Mouse (Mus musculus) Muller cell, postnatal 12 days (primary cell): ENCODE results near the gene Zic5.

ENCODE experiments used
- DNase-seq: peaks from one replicate; pipeline ENCODE4 v3.0.0-alpha.2; 2015; ENCODE audit errors: inconsistent ontology term

Gene Zic5

DNA sequence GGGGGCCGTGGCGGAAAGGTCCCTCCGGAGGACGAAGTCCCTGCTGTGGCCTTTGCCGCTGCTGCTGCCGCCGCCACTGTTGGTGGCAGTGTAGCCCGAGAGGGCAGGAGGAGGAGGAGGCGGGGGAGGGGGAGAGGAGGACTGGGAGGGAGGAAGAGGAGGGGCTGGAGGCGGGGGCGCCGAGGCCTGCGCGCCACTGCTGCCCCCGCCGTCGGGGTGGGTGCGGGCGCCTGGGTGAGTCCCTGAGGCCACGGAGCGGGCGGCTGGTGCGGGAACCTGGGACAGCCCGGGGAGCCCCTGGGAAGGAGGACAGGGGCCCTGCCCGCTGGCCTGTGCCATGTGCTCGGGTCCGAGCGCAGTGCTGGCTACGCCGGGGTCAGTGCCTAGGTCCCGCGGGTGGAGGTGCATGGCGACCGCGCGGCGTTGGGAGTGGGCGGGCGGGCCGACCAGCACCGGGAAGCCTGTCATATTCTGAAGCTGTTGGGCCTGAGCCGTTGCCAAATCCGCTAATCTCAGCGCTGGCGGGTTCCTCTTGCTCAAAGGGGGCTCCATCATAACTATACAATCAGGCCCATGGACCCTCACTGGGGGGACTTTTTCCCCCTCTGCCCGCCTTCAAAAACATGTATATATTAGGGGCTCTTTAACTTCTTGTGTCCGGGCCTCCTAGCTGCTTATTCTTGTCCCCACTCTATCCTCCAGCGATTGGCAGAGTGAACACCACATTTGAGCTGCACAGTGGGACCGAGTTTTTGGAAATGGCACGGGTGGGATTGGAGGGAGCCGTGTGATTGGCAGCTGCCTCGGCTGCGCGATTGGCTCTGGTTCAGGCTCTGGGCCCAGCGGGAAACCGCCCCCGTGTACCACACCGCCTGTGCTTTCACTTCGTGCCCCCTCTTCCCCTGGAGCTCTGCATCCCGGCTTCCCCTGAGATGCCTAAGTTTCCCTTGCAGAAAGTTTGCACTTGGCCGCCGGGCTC is at the start of gene Zic5:
Gene Zic5 (minus strand): TSS at position 915 of the 979 bp plus-strand sequence.
- DNase-seq: peak; percentile 92

DNA sequence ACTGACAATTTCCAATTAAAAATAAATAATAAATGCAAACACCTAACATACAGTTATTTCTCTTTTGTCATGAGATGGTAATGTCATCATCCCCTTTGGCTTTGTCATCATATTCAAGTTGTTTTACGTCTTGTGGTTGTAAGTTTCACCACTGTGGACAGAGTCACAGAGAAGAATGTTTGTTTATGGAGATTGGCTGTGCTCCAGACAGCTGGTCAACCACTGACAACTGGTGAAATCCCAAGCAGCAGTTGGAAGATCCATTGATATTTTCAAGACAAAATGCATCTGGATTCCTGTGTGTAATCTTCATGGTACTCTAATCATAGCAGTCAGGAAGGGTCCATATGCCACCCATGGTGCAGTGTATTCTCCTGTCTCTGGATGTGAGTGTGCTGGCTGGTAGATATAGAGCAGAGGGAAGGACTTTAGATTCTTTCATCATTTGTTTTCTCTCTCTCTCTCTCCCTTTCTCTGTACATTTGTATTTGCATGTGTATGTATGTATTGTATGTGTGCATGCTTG is 48.1 kb upstream of the Zic5 start:
- no peak for DNase-seq

DNA sequence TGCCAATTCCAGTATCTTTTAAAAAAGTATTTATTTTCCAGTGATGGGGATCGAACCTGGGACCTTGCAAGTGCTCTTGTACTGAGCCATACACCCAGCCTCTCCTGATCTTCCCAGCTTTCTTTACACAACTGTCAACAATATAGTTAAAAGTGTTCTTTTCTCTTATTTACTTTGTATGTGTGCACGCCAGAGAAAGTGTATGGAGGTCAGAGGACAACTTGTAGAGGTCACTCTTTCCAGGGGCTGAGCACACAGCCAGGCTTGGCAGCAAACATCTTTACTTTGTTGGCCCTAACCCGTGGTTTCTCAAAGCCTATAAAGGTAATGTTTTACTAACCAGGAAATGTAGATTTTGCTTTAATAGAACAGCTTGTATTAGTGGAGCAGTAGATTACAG is 46.0 kb upstream of the Zic5 start:
- no peak for DNase-seq

DNA sequence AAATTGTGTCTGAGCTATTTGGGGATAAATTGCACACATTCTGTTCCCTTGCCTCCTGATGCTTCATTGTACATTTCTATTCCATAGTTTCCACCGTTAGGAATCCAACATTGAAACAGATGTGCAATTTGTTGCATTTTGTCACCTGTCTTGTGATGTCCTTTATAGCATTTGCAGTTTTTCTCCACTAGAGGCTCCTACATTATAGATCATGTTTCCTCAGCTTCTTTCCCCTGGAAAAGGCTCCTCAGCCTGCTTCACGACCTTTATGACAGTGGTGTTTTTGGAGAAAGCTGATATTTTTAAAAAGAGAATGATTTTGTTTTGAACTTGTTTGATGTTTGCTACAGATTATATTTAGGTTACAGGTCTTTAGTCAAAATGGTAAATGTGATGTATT is 43.6 kb upstream of the Zic5 start:
- peak; percentile 0 for DNase-seq

DNA sequence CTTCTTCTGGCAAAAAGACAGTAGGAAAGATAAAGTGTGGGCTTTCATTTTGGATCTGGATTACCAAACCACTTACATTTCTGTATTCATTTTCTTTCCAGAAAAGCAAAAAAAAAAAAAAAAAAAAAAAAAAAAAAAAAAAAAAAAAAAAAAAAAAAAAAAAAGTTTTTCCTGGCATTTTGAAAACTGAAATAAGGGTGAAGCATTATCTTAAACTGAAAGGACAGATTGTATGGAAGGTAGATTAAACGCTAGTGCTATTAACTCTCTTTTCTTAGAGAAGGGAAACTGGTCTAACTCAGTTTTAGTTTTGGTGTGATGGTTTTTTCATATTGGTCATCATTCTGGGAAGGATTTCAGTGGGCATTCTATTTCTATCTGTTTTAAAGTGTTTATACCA is 26.5 kb upstream of the Zic5 start:
- DNase-seq: no peak

DNA sequence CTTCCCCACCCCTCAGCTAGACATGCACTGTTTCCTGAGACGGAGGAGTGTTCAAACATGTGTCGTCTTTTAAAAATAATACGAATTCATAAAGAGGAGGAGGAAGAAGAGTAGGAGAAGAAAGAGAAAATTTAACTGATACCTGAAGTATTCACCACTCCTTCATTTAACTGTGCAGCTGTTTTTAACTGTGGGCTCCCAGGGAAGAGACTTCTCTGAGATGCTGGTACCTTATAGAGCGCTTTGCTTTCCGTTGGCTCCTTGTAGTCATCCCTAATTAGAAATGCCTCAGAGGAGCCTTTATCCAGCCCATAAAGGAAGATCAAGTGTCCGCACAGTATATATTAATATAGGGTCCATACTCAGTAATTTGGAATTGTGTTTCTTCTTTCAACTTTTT is 26.0 kb upstream of the Zic5 start:
- no peak for DNase-seq

DNA sequence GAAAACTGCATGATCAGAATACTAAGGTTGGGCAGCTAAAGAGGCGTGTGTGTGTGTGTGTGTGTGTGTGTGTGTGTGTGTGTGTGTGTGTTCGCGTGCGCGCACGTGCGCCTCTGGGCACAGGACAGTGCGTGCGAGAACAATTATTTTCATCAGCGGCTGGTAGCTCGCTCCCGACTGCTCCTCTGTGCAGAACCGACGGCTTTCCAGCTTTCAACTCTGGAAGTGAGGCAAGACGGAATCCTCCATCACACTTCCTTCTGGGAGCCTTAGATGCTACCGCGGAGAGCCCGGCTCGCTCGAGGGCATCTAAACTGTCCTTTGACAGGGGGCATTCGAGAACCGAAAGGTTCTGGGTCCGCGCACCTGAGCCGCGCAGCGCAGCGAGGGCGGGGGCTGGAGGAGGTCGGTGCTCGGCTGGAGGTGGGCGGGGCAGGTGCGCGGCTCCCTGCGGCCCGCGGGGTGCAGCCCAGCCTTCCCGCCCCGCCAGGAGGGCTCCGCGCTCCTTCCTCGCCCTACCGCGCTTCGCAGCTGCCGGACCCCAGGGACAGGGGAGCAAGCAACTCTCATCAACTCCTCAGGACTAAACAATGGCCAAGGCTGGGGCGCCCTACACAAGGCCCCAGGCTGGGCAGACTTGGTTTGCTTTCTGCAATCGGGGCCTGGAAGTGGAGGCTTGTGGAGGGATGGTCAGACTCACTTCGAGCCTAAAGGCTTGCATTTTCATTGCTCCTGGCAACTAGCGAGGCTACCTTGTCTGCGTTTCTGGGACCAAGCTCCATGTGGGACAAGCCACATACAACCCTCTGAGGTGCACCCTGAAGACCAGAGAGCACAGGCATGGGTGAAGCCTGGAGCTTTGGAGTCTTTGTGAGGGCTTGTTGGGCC is 25.2 kb upstream of the Zic5 start, which contains the start of gene Gm10837:
Gene Gm10837 (plus strand): TSS at position 146 of the 888 bp plus-strand sequence.
- DNase-seq: no peak

DNA sequence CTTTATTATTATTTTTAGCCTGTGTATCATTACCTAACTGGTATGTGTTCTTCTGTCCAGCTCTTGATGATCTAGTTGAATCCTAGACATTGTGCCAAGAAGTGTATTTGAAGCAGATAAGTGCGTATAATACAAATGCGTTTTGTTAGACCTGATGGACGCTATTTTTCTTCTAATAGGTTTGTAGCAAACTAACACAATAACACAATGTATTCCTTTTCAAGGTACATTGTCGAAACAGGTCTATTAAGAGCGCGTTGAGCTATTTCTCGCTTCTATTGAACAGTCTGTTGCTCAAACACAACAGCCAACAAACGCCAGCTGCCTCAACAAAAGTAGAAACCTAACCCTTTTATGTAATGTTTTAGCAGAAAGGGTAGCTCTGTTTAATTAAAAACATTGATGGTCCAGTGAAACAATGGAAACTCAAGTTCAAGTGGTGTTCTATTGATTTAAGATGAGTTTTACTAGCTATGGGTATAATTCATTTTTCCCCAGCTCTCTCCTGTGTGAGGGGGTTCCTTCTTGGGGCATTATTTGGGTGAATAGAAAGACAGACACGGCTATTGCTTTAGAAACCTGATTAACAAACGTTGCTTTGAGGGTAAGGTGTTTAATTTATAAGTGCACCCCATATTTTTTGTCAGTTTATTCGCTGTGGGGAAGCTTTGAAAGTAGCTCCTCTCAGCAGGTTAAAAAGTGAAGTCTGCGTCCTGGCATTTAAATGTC is 24.4 kb upstream of the Zic5 start:
- DNase-seq: no peak

DNA sequence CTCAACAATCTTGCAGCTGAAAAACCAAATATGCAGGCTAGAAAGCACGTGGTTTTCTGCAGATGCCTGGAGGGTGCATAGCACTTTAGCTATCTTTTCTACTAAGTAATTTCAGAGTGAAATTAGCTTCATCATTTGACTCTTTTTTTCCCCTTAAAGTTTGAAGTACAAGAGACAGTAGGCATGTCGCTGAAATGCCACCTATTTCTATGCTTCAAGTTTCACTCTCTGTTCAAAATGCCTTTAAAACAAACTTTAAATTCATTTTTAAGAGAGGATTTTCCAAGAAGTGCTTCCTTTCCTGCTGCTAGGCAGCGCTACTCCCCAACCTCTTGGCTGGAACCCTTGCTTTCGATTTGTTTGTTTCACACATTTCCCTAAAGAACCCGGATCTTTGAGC is 23.6 kb upstream of the Zic5 start:
- DNase-seq: no peak

DNA sequence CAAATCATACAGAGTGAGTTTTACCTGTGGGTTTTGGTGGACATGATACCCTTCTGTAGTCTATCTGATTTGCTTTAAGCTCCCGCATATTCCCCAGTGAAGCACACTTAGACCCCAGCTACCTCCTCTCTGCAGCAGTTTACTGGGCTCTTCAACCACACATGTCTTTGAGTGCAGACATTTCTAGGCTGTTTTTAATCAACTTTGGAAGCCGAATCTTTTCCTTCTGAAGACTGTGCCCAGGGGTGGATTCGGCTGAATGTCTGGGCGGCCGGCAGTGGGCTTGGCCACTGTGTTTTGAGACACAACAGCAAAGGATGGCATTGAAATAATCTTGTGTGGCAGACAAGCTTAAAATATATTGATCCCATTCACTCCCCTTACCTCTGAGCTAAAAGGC is 21.9 kb upstream of the Zic5 start:
- no peak for DNase-seq

DNA sequence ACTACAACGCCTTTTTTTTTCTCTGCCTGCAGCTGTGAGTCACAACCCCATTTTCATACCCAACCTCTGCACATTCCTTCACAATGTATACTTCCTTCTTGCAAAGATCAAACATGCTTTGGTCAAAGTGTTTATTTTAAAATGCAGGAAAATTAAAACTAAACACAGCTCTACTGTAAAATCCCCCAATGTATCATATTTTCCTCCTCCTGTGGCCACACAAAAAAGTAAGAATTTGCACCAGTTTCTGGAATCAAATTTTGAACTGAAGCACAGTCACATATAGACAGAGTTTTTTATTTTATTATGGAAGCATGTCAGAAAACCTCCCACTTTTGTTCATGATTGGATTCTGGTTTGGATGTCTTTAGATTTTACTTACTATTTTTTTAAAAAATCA is 21.1 kb upstream of the Zic5 start:
- DNase-seq: no peak

DNA sequence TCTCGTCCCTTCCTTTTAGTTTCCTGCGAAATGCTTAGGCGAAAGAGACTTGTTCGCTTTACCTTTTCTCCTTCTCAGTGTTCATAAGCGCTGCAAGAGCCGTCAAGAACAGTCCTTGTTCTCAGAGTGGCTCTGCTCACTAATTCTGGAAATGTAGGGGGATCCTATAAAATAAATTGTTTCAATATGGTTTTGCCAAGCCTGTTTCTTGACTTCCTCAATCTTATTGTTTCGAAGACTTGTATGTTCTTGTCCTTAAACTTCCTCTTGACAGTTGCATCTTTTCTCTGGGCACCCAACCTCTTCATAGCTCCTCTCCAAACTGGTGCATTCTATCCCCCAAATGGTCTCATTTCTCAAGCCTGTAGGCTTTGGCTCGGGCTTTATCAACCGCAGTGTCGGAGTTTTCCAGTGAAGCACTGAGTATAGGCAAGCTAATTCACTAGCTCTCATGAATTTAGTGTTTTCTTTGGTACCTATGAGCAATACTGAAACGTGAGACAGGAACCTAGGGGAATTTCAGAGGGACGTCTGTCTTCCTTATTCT is 20.2 kb upstream of the Zic5 start:
- DNase-seq: no peak

DNA sequence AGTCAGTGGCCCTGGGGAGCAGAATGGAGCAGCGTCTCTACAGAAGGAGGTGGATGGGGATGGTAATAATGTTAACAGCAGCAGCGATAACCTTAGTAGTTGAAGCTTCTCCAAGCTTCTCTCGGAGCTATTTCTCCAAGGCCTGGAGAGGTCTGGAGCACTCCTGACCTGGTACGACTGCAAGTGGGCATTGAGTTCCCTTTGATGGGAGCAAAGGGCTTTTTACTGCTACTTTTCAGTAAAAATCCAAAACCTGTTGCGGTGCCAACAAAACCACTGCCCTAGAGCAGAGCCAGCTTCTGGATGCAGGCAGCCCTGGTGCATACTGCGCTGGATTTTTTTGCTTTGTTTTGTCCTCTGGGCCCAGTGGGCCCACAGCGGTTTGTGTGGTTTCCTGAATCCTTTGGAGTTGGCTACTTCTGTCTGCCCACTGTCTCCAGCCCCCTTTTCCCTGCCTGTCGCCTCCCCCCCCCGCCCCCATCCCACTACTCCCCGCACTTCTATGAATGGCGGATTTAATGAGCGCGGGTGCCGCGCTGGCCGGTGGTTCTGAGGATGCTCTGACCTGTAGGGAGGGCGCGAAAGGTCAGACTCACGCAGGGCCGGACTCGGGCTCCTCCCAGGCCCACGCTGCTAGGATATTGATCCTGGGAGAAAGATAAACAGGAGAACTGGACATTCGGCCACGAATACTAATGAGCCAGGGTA is 19.5 kb upstream of the Zic5 start:
- no peak for DNase-seq

DNA sequence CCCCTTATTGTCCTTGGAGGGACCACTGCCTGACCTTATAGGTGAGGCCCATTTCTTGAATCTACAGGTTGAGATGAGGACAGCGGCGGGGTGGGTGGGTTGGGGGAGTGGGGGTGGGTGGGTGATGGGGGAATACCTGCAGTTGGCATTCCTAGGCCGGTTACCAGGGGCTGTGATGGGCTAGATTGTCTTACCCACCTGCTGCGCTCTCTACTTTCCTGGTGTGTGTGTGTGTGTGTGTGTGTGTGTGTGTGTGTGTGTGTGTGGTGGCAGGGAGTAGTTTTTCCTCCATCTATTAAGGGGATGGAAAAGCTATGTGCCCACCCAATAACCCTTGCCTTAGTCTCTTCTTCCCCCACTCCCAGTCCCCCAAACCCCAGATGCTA is 19.0 kb upstream of the Zic5 start:
- no peak for DNase-seq

DNA sequence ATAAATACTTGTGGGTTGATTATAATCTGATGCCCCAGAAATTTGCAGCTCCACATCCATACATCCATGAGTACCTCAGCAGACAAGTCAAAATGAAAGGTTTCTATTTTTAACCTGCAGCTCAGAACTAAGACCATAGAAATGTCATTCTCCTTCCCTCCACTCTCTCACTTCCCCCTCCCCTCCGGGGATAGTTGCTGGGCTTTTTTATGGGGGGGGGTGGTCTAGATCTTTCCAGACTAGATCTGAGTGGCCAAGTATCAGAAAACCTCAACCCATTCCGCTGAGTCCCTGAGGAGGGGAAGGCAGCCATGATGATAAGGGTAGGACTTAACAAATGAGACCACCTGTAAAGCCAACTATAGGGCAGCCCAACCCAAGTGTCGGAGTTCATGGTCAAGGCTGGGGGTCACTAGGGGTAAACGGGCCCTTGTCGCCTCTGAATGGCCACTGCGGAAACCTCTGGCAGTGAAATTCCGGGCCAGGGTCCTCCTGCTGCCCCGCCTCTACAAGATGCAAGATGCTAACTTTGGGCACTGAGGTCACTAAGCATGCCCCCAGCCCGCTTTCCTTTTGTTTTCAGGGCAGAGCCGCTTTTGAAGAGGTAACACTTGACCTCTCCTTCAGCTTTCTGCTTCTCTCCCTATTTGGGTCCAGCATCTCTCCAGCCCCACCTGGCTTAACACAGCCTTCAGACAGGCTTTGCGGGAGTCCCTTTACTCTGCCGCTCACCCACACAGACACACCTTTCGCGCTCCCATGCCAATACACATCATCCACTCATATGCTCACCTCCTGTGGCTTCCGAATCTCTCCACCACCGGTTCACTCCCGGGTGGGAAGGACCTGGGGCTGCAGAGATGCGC is 18.3 kb upstream of the Zic5 start:
- no peak for DNase-seq

DNA sequence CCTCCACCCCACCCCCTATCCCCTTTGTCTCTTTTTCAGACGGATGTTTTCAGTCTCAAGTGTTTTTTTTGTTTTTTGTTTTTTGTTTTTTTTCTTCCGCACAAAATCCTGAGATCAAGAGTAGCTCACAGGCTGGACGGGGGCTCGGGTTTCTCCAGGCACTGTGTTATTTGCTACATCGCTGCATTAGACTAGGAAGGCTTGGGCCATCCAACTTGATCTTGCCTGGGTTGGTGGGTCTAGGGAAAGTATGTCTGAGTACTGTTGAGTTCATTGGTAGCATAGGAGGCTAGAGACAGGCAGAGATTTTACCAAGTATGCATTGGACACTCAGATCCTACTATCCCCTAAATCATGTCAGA is 17.5 kb upstream of the Zic5 start:
- DNase-seq: no peak

DNA sequence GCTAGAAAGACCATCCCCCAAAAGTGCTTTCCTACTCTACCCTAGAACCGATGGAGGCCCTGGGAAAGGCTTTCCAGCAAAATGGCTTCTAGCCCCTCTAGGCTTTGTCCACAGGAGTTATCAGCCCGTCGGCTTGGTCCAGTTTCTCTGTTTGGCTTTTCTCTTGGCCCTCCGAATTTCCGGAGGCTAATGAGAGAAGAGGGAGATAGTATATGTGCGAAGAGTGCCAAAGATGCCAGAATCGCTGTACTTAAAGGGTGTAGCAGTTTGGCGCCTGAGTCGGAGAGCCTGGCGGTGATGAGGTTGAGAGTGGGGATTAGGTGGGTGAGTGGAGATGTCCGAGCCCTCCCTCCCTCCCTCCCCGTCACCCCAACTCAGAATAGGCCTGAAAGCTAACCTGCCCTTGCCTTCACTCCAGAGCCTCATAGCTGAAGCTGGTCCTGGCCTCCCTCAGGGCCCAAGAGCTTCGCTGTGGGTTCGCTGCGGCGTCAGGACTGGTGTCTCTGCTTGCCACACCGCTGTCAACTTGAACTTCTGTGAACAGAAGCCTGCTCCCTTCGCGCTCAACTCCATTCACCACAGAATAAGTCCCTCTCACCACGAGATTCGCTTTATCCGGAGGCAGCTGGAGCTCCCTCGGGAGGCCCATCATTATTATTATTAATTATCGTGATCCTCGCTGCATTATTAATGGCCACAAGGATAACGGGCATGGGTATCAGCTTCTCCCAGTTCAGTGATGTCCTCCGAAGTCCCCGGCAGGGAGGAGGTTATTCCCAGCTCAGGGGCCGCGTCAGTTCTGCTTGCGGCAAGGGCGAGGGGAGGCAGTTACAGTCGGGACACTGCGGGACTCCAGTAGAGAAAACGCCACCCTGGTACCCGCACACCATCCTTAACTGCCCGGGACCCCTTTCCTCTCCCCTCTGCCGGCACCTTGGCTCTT is 16.9 kb upstream of the Zic5 start:
- no peak for DNase-seq

DNA sequence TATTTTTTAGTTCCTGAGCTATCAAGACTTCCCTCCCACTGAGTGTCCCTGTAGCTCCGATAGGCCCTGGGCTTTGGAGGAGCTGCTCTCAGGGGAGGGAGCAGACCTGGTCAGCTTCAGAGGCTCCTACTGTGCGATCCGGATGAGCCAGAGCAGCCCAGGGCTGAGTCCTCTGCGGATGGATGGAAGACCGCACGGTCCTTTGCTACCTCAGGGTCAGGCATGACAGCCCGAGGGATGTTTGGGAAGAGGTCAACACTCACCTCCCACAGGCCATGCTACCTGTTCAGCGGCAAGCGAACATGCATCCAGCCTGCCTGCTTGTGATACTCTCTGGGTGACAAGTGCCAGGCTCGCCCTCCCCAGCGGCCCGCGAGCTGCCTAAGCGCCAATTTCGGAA is 15.7 kb upstream of the Zic5 start:
- no peak for DNase-seq

DNA sequence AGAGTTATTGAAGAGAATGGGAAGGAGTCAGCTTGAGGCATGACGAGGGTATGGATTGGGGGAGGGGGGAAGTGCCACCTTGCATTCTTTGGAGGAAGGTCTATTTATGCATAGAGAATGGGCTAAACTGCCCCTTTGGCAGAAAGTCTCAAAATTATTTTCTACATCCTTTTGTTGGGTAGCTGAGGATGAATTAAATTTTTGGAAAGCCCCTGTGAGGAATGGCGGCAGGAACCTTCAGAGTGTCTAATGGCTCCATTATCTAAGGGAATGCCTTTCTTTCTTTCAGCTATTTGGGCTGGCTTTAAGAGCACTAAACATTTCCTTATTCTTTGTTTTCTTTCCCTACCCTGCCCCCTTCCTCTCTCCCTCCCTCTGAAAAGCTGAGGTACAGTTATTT is 14.9 kb upstream of the Zic5 start:
- DNase-seq: no peak
